Mouse (Mus musculus) bone marrow macrophage, adult 2 months (primary cell): ENCODE data around the gene Ppp1r12b.

Experiments used
- CTCF ChIP-seq: IDR thresholded peaks from 2 replicates; pipeline ENCODE4 v1.5.1; 2012; ENCODE audit warnings: low read depth, mild to moderate bottlenecking, low read length, moderate library complexity
- POLR2A ChIP-seq: IDR thresholded peaks from 2 replicates; pipeline ENCODE4 v1.6.1; 2012; ENCODE audit warnings: mild to moderate bottlenecking, low read depth, low read length, borderline replicate concordance

GRCm38 (mm10) chr1:134942898-134943297 is 12.8 kb downstream of the Ppp1r12b start:
- TF ChIP-seq POLR2A = no peak
- no peak for TF ChIP-seq CTCF
